Mouse (Mus musculus) cerebellum, postnatal 10 days (tissue): ENCODE results near the gene Wnt9b.
"Not testable (repeated sequence)": the region's sequence is repeated elsewhere in the genome, so short reads cannot be mapped to it uniquely, and the experiment has no call there.

ENCODE experiments used
- DNase-seq, 2 experiments: peaks; one replicate each; pipeline ENCODE4 v3.0.0; 2021; ENCODE audit warnings: mixed read lengths in 2 of 2

Wnt9b gene

DNA sequence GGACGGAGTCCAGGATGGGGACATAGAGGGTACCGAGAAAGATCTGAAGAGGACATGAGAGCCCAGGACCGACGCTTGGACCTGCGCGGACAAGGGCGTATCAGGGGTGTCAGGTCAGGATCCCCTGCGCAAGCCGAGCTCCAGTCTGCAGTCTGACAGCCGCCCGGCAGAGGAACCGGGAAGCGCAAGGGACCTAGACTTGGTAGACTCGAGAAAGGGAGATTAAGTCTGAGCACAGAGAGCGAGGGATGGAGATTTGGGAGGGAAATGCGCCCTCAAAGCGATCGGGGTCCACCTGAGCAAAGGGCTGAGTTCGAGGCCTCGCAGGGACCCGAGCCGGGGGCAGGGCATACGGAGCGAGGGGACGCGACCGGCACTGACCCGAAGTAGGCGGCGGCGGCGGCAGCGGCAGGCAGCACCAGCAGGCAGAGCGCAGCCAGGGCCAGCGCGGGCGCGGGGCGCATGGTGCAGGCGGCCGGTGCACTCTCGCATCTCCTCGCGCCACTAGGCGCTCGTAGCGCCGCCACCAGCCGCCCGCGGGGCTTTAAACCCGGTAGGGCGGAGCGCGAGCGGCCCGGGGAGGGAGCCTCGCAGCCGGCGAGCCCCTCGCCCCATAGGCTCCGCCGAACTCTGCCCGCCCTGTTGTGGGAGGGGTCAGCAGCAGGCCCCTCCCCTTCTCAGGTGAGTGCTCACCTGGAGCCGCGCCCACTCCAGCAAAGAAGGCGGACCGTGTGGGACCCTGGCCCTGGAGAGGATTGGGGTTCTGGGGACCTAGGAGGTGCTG is at the start of gene Wnt9b:
Gene Wnt9b, minus strand, starts transcription at position 516 of the 784 bp plus-strand sequence.
- DNase-seq: peak; percentile 56 to 62

DNA sequence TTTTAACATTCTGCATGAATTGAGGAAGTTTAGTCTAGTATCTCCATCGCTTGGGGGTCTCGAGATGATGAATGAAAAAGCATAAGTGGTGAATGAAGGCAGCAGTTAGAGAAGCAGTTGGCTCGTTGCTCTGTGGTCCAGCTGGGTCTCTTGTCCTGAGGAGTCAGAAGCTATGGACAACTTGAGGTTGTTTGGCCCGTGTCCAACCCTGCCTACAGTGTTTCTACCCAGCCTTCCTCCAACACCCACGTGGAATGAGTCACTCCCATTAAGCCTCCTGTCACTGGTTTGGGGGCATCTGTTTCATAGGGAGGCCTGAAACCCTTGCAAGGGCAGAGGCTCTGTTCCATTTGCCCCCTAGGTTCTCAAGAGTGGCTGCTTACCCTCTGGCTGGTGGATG is 40.3 kb upstream of the Wnt9b start:
- DNase-seq: peak; percentile 51 to 64

DNA sequence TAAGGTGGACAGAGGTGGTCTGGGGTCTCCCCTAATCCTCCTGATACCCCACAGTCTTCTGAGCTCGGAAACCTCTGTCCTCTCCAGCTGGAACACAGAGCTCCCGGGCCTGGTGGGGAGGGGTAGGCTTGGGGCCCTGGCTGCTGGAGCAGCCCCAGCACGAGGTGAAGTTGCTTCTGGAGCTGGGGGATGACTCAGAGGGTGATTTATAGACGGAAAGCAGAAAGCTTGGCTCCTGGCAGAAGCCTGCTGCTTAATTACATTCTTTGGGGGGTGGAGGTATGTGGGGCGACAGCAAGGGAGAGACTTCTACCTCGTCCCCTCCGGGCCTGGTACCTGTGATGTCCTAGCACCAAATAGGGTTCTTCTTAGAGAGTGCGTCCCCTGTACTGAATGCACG is 30.5 kb upstream of the Wnt9b start:
- no peak for DNase-seq

DNA sequence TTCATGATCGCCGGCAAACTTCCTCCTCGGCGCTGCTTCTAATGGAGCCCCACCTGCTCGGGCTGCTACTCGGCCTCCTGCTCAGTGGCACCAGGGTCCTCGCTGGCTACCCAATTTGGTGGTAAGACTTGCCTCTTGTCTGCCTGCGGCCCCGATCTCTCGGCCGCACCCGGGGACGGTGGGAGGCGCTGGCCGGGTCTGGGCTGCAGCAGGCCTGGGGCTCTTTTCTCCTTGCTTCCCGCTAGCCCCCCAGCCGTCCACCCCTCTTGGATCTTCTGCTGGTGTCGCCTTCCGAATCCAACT is 24.6 kb upstream of the Wnt9b start:
- DNase-seq: no peak

DNA sequence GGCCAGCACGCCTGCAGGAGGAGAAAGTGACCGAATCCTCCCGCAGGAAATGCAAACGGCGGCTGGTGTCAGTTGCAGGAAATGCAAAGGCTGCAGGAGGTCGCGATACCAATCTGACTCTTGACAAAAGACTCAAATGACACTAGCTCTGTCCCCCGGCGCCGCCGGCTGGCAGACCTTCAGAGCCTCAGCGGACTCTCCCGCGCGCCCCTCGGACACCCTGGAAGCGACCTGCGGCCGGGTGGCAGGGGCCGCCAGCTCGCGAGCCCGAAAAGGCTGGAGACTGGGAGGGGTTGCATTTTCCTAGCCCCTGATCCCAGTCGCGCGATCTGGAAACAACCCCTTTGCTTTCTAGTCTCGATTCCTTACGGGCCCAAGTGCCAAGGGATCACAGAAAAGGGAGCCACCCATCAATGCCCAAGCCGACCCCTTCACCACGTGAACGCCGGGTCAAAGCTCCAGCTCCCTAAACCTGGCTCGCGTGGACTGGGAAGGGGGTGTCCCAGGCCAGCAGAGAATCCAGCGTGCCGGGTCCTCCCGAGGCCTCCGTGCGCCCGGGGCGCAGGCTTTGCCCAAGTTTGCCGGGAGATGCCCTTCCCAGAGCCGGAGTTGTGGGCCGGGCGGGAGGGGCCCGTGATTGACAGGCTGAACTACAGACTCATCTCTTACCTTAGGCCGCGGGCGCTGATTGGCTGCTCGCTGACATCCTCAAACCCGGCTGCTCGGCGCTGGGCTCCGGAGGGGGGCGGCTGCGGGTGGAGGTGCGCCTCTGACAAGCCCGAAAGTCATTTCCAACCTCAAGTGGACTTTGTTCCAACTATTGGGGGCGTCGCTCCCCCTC is 24.0 kb upstream of the Wnt9b start, which contains the start of gene Wnt3:
Gene Wnt3, plus strand, starts transcription at position 764 of the 841 bp plus-strand sequence.
- DNase-seq: peak; percentile 57 to 58

DNA sequence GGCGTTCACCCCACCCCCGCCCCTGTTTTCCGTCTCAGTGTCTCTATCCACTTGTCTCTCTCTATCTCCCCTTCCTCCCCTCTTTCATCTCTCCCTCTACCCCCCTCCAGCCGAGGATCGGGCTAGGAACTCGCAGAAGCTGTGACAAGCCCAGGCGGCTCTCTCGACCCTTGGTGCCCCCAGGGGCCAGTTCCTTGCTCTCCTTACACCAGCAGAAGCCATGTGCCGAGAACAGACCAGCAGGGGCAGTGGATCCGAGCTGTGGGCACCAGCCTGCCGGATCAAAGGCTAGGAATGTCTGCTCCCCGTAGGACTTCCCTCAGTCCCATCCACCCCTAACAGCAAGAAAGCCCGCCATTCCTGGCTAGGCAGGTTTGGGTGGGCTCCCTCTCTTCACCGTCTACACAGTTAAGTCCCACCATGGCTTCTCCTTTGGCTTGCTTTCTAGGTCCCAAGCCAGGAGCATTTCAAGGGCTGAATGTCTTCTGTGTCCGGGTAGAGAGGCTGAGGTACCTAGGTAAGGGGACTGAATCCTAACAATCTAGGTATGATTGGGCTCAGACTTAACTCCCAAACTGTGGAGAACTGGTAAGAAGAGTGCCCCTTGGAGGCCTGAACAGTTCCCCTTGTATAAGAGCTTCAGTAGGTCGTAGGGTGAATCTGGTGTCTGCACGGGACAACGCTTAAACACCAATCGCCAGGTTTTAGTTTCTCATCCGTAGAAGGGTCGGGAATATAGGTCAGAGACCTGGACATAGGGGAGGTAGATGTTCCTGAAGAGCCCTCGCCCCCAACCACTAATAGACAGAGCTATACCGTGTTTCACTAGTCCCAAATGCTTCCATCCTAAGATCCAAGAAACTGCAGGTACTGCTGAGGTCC is 23.1 kb upstream of the Wnt9b start:
- DNase-seq: no peak

DNA sequence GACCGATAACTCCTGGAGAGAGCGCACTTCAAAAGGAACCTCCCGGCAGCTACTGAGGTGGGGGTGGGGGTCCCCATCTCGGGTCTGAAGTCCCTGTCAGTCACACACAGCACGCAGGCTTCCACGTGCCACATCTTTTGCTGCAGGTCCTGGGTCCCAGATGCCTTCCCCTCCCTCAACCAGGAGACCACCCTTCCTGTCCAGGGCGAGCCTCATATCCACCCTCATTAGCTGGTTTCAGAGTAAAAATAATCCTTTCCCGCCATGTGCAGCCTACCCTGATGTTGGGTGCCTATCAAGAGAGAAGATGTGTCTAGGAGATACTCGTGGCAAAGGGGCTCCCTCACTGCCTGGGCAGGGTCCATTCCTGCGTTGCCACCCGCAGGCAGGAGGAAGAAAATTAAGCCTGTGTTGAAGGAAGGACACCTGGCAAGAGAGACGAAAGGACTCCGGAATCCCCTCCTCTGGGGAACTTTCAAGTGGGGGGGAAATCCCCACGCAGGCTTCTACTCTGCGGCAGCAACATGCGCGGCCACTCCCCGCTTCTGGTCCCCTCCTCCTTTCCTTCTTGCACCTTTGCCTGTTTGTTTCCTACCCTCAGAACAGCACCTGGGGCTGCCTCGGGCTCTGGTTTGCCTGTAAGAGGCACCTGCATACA is 21.7 kb upstream of the Wnt9b start:
- no peak for DNase-seq

DNA sequence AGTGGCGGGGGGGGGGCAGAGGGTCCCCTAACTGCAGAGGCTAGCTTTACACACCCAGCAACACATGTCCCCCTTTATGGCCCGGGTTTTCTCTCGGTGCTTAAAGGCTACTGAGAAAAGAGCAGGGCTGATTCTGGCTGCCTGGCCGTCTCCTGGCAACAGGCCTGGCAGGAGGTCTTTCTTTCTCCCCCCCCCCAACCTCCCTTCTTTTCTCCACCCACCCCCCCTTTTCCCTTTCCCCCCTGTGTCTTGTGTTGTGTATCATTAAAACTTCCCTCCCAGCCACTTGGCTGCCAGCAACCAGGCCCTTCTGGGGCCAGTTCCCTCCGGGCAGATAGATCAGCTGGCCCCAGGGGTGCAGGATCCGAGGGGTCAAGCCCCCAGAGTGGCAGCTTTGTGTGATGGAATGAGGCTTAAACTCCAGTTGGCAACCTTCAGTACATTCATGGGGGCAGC is 16.0 kb upstream of the Wnt9b start:
- DNase-seq: no peak

DNA sequence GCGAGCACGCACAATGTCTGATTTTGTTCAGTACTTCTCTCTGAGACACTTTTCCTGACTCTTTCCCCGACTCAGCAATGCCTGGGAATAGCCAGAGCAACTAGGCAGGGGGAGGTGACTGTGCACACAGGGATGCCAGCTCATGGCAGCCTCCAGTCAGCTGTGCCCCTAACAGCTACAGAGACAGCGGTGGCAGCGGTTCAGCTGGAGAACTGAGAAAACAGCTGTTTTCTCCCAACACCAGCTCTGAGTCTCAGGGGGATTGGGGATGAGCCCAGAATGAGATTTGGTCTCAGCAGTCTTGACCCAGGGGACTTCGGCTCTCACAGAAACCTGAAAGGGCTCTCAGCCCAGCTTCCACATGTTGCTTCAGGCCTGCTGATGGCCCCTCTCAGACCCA is 15.0 kb upstream of the Wnt9b start:
- no peak for DNase-seq

DNA sequence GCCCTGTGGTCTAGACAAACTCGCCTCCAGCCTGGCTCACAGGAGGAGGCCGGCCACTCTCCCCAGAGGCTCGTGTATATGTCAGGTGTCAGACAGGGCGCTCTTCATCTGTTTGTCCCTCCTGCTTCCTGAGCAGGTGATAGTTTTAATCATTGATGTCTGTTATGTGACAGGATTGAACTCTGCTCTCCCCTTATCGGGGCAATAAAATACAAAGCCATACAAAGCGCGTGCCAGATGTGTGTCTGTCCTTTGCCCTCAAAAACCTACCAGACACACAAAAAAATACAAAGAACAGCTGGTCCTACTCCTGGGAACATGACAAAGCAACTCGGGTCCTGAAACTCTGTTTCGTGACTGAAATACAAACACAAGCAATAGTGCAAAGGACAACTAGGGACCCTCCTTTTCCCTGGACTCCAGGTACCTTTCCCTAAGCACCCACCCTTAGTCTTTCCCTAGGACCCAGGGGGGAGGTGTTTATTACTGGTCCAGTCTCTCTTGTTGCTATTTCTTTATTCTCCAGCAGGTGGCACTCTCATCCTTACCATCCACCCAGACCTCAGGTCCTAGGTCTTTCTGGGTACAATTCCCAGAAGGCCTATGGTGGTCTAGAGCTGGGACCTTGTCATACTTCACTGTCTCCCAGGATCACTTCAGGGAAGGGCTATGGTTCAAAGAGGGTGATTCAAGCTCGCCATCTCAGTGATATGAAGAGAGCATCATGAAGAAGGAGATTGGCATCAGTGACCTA is 14.0 kb upstream of the Wnt9b start:
- peak; percentile 74 to 85 for DNase-seq

DNA sequence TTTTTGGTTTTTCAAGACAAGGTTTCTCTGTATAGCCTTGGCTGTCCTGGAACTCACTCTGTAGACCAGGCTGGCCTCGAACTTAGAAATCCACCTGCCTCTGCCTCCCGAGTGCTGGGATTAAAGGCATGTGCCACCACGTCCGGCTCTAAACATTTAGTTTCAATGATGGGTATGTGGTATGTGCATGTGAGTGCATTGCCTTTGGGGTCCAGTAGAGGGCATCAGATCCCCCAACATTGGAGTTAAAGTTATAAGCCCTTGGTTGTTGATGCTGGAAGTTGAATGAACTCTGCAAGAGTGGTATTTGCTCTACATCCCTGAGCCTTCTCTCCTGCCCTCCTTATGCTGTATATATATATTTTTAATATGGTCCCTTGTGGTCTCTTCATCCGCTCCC is 11.3 kb upstream of the Wnt9b start:
- DNase-seq: not testable (repeated sequence)

DNA sequence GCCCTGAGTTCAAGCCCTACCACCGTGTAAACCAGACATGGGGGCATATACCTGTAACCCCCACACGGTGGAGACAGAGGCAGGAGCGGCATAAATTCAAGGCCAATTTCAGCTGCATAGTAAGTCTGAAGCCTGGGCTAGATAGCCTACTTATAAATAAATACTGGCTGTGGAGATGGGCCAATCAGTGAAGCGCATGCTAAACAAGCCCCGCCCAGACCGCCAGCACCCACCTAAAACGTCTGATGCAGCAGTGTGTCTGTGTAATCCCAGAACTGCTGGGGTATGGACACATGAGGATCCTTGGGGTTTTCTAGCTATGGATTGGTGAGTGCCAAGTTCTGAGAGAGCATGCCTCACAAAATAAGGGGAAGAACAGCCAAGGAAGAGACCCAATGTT is 10.5 kb upstream of the Wnt9b start:
- no peak for DNase-seq

DNA sequence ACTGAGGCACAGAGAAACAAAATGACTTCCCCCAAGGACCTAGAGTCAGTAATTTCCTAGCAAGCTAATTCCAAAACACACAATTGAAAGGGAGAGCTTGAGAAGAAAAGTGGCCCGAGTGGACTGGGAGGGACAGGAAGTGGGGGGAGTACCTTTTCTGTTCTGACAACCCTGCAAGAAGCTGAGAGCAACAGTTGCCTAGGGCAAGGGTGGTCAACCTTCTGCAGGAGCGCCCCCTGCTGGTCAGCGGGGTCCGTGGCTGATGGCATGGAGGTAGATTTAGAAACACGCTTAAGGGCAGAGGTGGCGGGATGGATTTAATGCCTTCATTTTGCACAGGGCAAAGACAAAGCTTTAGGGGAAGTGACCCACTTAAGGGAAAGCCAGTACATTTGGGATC is 9.1 kb upstream of the Wnt9b start:
- DNase-seq: peak; percentile 91 to 93

DNA sequence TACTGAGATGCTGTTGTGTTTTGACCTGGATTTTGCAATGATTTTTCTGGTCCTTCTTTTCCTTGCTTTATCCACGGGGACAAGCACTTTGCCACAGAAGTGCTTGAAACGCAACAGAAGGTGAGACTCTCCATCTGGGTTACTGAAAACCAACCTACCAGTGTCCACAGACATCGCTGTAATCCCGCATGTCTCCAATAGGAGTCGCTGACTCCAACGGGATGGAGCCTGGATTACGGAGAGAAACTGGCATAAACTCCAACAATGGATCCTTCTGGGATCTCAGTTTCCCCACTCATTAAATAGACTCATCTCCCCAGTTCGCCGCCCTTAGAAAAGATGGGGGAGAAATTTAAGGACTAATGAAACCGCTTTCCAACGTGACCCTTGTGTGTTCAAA is 8.4 kb upstream of the Wnt9b start:
- DNase-seq: peak; percentile 40 to 67

DNA sequence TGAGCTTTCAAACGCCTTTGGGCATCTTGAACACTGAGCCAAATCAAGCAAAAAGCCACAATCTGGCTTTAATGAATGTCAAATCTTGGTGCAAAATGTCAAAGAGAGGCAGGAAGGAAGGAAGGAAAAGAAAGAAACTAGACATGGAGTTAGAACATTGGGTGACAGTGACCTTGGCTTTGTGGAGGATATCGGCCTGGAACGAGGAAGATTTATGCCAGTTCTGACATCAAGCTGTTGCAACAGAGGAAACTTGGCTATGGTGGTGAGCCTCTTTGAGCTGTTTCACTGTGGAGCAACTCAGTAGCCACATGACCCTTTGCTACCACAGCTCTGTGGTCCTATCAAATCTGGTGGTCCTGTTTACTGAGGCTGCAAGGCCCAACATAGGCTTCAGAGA is 991 bp upstream of the Wnt9b start:
- no peak for DNase-seq

DNA sequence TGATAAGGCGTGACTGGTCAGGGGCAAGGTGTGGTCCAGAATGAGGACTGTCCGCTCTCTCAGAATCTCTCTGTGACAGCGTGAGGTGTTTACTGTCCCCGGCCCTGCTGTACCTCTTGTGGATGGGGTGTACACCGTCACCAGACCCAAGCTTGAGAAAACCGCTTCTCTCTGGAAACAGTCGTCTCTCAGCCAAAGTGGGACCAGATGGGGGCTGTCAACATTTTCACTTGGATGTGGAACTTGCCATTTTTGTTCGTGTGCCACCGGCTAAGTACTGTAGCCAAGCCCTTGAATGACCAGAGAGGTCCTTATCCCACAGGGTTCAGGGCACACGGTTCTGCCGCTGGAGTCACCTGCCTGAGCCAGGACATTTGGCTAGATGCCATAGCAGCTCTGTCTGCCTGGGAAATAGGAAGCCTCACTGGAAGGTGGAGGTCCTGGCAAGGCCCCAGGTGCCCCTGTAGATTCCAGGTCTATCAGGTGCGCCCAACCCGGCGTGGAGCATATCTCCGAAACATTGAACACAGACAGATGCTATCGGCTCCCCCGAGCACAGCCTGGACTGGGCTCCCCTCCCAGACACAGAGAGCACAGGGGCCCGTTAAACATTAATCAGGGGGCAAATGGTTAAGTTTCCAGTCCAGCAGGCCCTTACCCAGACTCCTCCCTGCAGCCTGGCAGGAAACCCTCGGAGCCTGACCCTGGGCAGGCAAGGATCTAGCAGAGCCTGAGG is 14.4 kb downstream of the Wnt9b start:
- peak; percentile 68 to 69 for DNase-seq

DNA sequence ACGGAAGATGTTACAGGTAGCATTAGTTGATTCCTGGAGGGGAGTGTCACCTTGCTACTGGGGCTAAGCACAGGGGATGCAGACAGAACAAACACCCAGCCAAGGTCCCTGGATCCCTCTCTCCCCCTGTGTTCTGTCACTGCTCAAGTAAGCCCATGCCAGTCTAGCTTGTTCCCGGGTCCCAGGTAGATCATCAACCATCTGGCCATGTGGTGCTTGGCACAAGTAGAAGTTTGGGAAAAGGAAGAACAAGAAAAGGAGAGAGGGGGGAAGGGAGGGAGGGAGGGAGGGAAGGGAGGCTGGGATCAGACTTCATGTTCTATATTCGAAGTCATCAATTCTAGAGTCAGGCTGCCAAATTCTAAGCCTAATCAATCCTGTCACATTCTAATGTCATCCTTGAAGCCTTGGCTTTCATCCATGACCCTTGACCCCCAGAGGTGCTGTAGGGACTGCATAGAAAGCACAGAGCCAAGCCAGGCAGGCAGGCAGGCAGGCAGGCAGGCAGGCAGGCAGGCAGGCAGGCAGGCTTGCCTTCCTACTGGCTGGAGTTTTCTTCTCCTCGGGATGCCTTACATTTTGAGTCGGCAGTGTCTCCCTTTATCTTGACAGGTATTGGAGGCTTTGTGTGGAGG is 15.1 kb downstream of the Wnt9b start:
- DNase-seq: peak; percentile 46 to 51

DNA sequence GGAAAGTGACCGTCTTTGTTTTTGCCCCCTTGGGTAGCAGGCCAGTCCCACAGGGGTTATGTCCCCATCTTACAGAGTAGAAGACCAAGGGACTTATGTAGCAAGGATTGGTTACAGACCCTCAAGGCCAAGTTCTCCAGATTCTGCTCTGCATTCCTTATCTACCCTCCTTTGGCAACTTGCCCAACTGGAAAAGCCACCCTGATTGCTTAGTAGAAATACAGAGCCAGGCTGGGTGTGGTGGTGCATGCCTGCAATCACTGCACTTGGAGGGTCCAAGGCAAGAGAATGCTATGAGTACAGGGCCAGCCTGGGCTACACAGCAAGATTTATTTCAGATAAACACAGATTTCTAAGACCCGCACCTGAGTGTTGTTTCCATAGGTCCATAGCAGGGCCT is 15.7 kb downstream of the Wnt9b start:
- peak; percentile 41 to 60 for DNase-seq

DNA sequence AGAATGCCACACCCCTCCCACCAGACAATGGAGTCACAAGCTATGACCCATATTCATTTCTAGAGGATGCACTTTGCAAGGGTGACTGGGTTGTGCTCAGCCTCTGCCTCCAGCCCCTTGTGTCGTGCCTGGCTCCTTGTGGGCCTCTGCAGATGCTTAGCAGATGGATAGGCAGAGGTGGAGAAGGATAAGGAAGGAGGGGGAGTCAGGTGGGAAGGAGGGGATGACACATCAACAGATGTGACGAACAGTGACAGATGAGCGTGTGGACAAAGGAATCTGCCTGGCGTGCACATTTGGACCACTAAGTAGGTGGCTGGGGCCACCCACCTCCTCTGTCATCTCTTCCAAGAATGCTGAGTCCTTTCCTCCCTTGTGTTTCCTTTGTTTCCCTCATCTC is 16.6 kb downstream of the Wnt9b start:
- no peak for DNase-seq

DNA sequence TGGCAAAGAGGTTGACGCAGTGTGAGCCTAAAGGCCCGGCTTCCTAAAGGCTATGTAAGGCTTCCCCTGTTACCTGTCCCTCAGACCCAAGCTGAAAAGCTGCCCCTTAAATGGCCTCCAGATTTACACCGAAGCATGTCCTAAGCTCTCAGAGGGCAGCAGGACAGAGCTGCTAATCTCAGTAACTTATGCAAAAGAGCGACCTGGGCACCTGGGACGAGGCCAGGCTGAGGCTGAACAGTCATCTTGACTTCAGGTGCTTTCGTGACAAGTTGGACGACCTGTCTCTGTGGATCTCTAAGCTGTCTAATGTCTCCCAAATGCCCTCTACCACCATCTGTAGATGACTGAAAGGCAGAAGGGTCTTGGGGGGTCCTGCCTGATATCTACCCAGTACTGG is 17.3 kb downstream of the Wnt9b start:
- no peak for DNase-seq

DNA sequence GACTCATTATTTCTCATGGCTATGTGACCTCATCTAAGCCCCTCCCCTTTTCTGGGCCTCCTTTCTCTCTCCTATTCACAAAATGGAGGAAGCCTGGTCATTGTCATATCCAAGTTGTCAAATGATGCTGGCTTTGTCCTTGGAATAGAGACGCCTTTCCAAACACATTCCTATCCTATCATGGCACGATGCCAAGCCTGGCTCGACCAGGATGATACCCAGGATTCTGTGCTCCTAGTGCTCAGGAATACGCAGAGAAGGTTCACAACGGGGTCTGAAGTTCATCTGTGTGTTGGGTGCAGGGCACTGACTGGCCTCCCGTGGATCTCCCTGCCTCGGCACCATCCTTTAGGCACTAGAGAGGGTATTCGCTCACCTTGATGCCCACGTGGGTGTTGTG is 18.0 kb downstream of the Wnt9b start:
- peak; percentile 39 to 55 for DNase-seq
